Mouse (Mus musculus) megakaryocyte-erythroid progenitor cell, adult 5-6 weeks (primary cell): Measurements from ENCODE around the gene Stxbp3. TPM values are rescaled to one million over a fixed set of nuclear protein-coding genes. Genes with fewer than 3 reads are reported as not detected.

Source experiments
- total RNA-seq, 2 experiments: library from RNA; stranded (forward) in 1 of 2; stranded (reverse) in 1 of 2; fragments of 200-1000, 215-1000 nt in 1 of 2; fragments of >200 nt in 1 of 2; fragmentation: Nextera tagmentation in 1 of 2; gene quantifications; 2 replicates each; pipeline ENCODE4 v1.2.3; 2014 to 2017

The Stxbp3 gene
- total RNA-seq, 2 experiments from 2014 or later: 47.5 to 56.6 TPM

Other genes starting within 250 kb of the Stxbp3 start
- 3.9 and 7.8 TPM in 2 replicates for gene Wdr47, start 249.2 kb downstream of the Stxbp3 start, total RNA-seq (2014; fragmentation: Nextera tagmentation)
- gene Wdr47, start 249.2 kb downstream of the Stxbp3 start, total RNA-seq (2017): 5.4 and 19.6 TPM in 2 replicates
- 24.2 and 34.0 TPM in 2 replicates for gene Clcc1, start 186.6 kb downstream of the Stxbp3 start, total RNA-seq (2014; fragmentation: Nextera tagmentation)
- 82.8 and 91.3 TPM in 2 replicates for gene Clcc1, start 186.6 kb downstream of the Stxbp3 start, total RNA-seq (2017)
- gene Gpsm2, start 118.2 kb downstream of the Stxbp3 start, total RNA-seq (2014; fragmentation: Nextera tagmentation): 35.5 and 68.2 TPM in 2 replicates
- 31.2 and 56.2 TPM in 2 replicates for gene Gpsm2, start 118.2 kb downstream of the Stxbp3 start, total RNA-seq (2017)
- 1.3 and 2.0 TPM in 2 replicates for gene Aknad1, start 100.9 kb downstream of the Stxbp3 start, total RNA-seq (2014; fragmentation: Nextera tagmentation)
- gene Aknad1, start 100.9 kb downstream of the Stxbp3 start, total RNA-seq (2017): 1.0 TPM in 1 of 2 replicates, not detected in the other
- not detected in 2 replicates for gene Fndc7, start 49.5 kb upstream of the Stxbp3 start, total RNA-seq (2014; fragmentation: Nextera tagmentation)
- gene Fndc7, start 49.5 kb upstream of the Stxbp3 start, total RNA-seq (2017): not detected in 2 replicates
- gene Prpf38b, start 71.2 kb upstream of the Stxbp3 start, total RNA-seq (2014; fragmentation: Nextera tagmentation): 138 and 220 TPM in 2 replicates
- 307 and 371 TPM in 2 replicates for gene Prpf38b, start 71.2 kb upstream of the Stxbp3 start, total RNA-seq (2017)
- gene Henmt1, start 99.3 kb upstream of the Stxbp3 start, total RNA-seq (2014; fragmentation: Nextera tagmentation): not detected in 2 replicates
- gene Henmt1, start 99.3 kb upstream of the Stxbp3 start, total RNA-seq (2017): not detected in 2 replicates
- not detected in 2 replicates for gene Gm9857, start 99.9 kb upstream of the Stxbp3 start, total RNA-seq (2014; fragmentation: Nextera tagmentation)
- gene Gm9857, start 99.9 kb upstream of the Stxbp3 start, total RNA-seq (2017): not detected in 2 replicates
- 5.3 and 5.6 TPM in 2 replicates for gene Fam102b, start 187.1 kb upstream of the Stxbp3 start, total RNA-seq (2014; fragmentation: Nextera tagmentation)
- 7.1 and 8.8 TPM in 2 replicates for gene Fam102b, start 187.1 kb upstream of the Stxbp3 start, total RNA-seq (2017)
- gene Slc25a54, start 239.9 kb upstream of the Stxbp3 start, total RNA-seq (2014; fragmentation: Nextera tagmentation): not detected in 2 replicates
- not detected in 2 replicates for gene Slc25a54, start 239.9 kb upstream of the Stxbp3 start, total RNA-seq (2017)